Mouse (Mus musculus) embryonic fibroblast, embryonic 13.5 days (primary cell): ENCODE data around the gene Pcolce.

ENCODE experiments used
- CTCF ChIP-seq: IDR thresholded peaks from 2 replicates; pipeline ENCODE4 v1.5.1; 2011; ENCODE audit warnings: mild to moderate bottlenecking, control low read depth, low read length, moderate library complexity, borderline replicate concordance; ENCODE audit not compliant: insufficient read depth
- POLR2A ChIP-seq: IDR thresholded peaks from 2 replicates; pipeline ENCODE4 v1.6.1; 2011; ENCODE audit warnings: low read depth, mild to moderate bottlenecking, control low read depth, low read length, moderate library complexity

- TF ChIP-seq CTCF (no peak), POLR2A (no peak)
These were observed 44.6 kb downstream of the Pcolce start for GRCm38 (mm10) chr5:137569031-137569430.
